Mouse (Mus musculus): Measurements from ENCODE around the gene Amot. TPM values are rescaled to one million over a fixed set of nuclear protein-coding genes. Genes with fewer than 3 reads are reported as not detected.

Gene Amot
- total RNA-seq, 2 experiments from 2014 or later: 29.4 to 30.8 TPM

DNA sequence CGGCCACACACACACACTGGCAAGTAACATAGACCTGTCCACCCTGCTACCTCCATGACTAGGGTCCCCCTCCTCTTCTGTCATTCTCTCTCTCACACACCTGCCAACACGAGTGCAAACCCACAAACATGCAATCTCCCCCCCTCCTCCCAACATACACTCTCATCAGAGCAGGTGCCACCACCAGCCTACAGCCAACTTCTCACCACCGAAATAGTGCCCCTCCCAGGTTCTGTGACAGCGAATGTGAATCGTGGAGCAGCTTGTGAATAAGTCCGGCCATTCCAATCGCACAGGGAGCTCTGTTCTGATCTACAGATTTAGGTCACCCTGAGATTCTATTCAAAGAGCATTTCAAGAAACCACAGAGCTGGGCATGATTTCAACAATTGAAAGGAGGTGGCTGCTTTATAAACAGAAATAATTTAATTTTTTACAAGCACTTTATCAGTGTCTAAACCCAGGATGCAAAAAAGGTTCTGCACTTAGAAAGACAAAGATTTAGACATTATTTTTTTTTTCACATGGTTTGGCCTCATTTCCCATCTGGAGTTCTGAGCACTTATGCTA lies 21.4 kb downstream of the Amot start:
- DNase-seq (ENCODE audit: low spot score in 2 of 2): no peak

DNA sequence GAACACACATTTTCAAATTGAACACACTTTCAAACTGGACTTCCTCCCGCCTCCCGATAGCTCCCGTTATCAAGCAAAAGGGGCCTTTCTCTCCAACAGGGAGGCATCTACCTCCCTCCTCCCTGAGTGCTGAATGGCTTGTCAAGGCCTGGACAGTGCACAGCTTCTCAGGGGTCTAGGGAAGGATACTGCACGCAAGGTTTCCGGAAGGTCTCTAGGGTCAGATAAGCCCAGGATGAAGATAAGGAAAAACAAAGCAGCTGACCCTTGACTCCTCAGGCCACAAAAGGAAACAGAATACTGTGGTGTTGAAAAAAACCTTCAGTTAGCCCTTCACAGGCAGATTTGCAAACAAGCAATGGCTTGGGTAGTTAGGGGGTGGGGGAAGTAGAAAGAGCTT lies 22.6 kb downstream of the Amot start:
- DNase-seq (ENCODE audit: low spot score in 2 of 2): no peak

DNA sequence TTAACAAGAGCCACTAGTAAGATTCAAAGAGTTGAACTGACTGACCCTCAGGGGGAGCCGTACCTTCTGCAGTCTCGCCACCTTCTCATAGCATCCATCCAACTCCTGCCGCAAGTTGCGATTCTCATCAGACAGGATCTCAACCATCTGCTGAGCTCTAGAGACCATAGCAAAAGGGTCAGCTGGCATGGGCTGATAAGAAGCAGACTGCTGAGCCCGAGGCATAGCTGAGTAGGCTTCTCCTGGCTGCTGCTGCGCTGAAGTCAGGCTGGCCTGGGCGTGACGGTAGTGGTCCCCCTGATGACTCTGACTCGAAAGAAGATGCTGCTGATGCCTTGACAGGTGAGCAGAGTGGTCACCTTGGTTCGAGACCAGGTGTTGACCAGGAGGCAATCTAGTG lies 25.0 kb downstream of the Amot start:
- DNase-seq (ENCODE audit: low spot score in 2 of 2): no peak

DNA sequence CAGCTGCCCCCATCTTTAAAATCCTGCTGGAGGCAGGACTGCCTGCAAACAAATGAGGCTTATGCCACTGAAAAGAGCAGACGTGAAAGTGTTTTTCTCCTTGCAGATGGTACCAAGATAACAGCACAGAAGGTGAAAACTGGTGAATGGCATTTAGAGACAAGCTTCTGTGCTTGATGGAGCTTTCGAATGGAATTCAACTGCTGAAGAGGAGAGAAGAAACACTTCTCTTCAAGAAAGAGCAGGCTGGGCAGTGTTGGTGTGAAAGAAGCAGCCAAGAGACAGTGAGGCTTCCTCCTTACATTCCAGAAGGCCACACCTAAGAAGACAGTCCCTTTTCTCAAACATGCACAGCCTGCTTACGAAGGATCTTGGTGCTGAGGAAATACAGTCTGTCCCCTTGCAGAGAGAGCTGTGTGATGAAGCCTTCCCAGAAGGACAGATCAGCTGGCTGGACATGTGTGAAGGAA lies 27.2 kb downstream of the Amot start:
- DNase-seq (ENCODE audit: low spot score in 2 of 2): no peak

DNA sequence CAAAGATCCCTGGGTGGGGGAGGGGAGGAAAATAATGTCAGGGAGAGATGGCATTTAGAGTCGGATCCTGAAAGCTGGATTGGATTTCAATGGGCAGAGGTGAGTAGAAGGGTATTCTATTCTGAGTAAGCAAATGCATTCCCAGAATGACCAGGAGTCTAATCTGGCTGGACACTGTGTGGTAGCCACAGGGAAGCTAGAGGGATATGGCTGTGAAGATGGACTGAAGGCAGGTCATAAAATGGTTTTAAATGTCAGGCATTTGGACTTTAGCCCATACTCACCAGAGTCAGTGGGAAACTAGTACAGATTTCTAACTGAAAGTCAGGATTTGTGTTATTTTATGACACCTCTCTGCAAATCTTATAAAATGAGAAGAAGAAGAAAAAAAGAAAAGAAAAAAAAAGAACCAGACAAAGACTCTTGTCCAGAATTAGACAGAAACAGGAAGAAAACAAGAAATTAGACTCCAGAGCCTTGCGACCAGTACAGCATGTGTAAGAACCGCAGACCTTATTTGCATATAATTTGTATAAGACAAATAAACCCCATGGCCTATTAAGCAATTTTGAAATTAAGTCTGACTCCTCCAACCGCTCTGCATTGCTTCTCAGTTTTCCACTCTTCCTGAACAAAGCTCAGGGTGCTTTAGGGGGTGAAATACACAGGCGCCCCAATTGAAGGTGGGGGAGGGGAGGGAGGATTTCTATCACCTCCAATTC lies 27.8 kb downstream of the Amot start:
- no peak for DNase-seq (ENCODE audit: low spot score in 2 of 2)

DNA sequence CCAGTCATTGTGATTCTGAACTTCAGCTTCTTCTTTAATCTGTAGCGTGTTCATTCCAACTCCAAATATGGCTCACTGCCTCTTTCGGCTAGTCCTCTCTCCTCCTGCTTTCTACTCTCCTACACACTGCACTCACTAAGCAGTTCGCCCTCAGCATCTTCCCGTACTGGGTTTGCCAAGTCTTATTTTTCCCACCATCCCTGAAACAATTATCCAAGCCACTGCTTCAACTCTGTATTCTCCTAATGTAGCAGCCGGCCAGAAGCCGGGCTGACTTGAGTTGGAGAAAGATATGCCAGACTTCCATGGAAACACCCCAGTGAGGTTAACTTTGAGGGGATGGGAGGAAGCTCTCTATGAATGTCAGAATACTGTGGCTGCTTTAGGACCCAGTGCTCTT lies 36.7 kb downstream of the Amot start:
- DNase-seq (ENCODE audit: low spot score in 2 of 2): no peak

DNA sequence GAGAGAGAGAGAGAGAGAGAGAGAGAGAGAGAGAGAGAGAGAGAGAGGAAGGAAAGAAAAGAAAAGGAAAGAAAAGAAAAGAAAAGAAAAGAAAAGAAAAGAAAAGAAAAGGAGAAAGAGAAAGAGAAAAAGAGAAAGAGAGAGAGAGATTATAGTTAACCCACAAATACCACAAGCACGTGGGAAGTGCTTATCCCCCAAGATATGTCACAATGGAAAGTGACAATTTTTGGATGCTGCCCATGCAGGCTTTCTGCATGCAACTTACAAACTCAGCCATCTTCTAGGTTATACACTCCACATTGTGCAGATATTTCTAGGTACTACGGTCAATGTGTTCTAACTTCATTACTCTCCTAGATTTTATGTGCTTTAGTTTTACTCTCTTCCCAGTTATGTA lies 41.5 kb downstream of the Amot start:
- no peak for DNase-seq (ENCODE audit: low spot score in 2 of 2)

DNA sequence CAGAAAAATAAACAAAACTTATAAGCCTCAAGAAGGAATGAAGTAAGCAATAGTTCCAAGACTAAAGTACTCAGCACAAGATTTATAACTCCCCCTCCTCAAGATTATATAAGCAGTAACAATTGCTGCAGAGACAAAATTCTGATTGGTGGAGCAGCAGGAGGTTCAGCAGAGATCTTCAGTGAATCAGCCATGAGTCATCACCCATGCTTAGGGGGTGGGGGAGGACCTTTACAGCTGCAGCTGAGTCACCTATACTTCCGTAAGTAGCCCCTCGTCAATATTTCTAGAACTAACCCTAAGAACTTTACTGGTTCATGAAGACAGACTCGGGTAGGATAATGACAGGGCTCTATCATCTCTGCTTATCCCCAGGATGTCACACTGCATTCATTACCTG lies 43.6 kb downstream of the Amot start:
- DNase-seq (ENCODE audit: low spot score in 2 of 2): no peak

DNA sequence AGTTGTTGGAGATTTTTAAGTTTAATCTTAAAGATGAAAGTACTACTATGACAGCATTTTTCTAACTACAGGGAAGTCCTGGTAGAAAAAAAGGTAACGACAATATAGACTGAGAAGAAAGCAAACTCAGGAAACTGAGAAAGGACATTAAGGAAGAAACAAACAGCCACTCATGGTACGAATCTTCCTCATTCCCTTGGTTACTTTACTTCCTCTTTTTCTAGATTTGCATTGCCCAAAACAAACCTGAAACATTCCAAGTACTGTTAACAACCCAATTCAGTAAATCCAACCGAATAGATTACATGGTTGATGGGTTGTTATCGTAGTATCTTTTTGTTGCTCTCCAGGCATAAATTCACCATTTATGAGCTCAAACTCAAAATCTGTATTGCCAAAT lies 48.7 kb downstream of the Amot start:
- no peak for DNase-seq (ENCODE audit: low spot score in 2 of 2)

DNA sequence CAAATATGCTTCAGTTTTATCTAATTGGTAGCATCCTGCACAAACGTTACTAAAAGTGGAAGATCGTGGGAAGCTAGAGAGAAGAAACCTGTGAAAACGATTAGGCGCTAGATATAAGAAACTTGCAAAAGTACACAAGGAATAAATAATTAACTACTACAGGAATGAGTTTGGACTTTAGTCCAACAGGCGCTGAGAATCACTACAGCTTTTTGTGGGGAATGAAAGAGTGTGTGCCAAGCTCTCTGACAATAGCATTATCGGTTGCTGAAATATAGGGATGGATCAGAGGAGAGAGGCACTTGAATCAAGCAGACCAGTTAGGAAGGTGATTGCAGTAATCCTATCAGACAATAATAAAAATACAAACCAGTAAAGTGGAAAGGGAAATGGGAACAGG lies 49.4 kb downstream of the Amot start:
- DNase-seq (ENCODE audit: low spot score in 2 of 2): no peak

DNA sequence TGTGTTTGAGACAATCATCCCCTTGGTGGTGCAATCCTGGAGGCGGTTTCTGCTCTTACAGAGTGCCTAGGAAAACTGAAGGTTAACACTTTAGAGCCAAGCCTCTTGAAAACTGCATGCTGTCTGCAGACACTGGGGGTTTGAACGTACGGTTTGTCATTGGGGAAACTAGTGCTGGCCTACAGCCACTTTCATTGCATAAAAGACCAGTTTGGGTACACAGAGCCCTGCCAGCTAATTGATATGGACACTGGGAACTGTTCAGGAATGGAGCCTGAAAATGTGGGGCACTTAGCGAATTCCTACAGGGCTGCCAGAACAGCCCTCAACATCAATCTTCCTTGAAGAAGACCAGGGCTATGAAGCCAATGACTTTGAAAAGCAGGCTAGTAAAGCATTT lies 50.2 kb downstream of the Amot start:
- no peak for DNase-seq (ENCODE audit: low spot score in 2 of 2)

DNA sequence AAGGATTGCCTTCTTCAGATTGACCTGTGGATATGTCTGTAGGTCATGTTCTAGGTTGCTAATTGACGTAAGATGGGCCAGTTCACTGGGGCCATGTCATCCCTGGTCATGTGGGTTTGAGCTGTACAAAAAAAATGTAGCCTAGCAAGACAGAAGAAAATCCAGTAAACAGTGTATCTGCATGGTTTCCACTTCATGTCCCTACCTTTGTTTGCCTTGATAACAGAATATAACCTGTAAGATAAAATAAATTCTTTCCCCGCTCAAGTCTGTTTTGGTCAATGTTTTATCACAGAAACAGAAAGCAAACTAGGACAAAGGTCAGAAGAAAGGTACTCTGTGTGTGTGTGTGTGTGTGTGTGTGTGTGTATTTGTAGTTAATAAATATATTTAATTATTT lies 63.5 kb downstream of the Amot start:
- DNase-seq (ENCODE audit: low spot score in 2 of 2): no peak

DNA sequence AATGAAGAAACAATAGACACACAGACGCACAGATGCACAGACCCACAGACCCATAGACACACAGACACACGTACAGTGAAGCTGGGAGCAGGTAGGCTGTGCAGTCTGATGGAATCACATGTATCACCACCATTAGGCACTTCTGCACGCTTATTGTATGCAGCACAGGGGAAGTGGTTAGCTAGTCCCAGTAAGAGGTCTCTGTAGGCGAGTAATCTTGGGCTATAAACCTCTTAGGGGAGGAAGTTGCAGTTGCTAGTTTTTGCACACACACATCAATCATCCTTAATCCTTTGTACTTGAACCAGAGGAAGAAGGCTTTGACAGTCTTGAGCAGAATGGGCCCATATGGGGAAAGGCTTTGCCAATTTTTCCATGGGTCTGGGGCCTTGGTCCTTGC lies 71.3 kb downstream of the Amot start:
- no peak for DNase-seq (ENCODE audit: low spot score in 2 of 2)

DNA sequence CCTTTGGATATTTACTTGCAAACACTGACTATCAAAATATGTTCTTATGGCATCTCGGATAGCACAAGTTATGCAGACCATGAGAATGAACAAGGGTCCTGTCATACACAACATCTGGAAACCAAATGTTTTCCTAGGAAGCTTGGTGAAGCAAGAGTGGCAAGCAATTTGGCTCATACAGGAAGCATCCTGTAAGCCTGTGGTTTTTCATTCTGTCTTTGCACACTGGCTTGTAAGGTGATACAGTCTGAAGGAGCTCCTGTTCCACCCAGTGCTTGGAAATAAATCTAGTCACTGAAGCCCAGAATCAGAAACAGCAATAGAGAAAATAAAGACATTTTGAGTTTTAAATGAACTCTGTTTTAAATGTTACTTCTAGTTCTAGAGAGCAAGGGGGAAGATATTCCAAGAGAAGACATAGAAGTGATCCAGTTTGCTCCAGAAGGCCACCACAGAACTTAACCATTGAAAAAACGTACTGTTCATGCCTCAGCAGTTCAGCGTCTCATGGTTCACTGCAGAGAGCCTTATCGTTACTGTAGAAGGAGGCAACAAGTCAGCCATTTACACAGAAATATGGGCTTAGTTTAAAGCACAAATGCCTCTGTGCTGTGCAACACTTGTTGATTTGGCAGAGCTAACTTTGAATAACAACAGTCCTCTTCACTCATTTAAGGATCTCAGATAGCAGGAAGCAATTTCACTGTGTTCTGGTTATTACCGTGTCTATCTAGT lies 74.0 kb downstream of the Amot start:
- DNase-seq (ENCODE audit: low spot score in 2 of 2): no peak

DNA sequence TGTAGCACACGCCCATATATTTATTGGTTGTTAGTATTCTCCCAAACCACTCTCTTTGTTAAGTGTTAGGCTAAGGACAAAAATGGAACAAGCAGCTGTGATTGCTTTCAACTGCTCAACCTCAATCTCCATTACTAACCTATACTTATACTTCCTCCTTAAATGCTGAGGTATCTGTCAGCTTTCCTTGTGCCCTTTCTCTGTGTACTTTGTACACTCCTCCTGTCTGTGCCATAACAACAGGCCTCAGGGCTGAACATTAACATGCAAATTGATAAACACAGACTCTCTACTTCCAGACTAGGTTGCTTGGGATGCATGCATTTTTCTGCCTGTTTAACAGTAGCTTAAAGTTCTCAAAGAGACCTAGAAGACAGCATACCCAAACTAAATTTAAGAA lies 76.2 kb downstream of the Amot start:
- no peak for DNase-seq (ENCODE audit: low spot score in 2 of 2)

DNA sequence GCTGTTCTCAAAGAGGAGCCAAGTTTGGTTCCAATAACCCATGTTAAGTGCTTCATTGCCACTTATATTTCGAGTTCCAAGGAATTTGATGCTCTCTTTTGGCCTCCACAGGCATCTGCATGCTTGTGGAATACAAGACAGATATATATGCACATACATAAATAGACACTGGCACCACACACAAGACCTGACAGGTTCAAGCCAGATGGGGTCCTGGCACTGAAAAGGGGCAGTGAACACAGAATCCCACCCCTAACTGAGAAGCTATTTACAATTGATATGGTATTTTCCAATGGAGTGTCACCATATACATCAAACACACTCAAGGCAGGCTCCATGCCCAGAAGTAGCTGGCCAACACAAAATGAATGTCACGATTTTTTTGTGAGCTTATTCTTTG lies 81.0 kb downstream of the Amot start:
- no peak for DNase-seq (ENCODE audit: low spot score in 2 of 2)

DNA sequence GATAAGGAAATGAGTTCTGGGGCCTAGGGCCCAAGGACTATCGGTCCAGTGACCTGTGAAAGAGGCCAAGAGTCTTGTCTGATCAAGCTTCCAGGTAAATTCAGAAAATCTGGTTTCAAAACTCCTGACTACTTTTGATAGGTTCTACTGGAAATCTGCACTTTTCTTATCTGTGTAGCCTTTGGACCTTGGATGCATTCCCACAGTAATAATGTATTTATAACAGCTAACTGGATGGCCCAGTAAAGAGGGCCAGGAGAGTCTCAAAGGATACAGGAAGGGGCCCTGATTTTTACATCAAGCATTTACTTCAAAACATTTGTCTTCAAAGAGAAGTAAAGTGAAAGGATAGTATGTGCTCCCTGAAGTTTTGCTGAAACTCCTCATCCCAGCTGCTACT lies 90.7 kb downstream of the Amot start:
- DNase-seq (ENCODE audit: low spot score in 2 of 2): no peak

DNA sequence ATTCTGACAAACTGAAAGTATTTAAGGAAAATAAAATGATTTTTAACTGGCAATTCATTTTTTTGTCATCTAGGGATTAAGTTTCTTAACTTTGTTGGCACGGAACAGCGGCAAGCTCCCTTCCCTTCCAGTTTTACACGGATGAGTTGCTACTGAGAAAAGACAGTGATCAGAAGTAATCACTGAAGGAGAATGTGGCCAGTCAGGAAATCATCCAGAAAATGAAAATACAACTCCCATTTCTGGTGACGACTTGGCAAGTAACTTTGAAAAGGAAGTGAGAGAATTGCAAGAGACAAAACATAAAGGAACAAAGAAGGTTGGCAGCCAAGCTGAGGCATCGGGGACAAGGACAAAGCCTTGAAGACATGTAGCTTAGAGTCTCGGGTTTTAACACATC lies 93.6 kb downstream of the Amot start:
- DNase-seq (ENCODE audit: low spot score in 2 of 2): no peak

DNA sequence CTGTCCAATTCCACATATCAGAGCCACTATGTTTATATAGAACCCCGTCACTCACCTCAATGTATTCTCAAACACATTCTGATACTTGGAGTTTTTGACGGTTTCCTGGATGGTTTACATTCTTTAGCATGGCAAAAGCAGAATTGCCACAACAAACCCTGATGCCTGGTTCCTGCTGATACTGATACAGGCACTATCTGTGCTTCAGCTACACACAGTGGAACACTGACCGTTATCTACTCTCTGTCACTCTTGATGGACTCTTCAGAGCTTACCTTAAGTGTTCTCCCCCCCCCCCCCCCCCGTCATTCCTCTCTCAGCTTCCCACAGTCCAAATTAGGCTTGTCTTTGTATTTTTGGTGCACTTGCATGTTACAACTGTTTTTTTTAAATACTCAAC lies 98.9 kb downstream of the Amot start:
- DNase-seq (ENCODE audit: low spot score in 2 of 2): no peak

DNA sequence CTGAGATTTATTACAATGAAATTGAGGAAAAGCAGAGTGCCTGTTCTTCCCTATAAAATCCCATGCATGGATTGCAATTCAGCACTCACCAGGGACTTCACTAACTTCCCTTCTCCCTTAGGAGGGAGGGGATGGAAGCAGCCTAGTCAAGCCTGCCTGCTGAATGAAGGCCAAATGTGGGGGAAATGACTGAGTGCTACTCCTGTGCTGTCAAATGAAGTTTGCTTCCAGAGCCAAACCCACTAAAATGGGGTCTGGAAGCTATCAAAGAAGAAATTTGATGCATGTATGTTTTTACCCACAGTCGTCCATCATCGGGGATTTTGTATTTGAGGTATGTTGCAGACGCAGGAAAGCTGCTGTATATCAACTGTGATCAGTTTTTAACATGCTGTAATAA lies 103.1 kb downstream of the Amot start:
- DNase-seq (ENCODE audit: low spot score in 2 of 2): no peak

DNA sequence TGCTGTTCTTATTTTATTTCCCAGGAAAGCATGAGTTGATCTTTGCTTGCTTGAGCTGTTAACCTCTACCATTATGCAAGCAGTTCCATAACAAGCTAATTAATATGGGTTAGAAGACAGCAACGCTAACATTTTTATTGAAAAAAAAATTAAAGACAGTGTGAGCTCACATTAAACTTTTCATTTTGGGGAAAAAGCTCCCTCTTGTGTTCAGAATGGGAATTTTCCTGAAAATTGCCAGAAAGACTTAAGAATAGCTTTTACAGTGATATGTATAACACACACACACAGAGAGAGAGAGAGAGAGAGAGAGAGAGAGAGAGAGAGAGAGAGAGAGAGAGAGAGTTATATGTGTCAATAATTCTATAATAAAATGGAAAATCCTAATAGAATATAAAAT lies 105.7 kb downstream of the Amot start:
- DNase-seq (ENCODE audit: low spot score in 2 of 2): no peak

All from layer of hippocampus, postnatal 10 days (tissue).